Mouse (Mus musculus) heart, embryonic 12.5 days (tissue): ENCODE measurements around the gene Gmppb. TPM values are rescaled to one million over a fixed set of nuclear protein-coding genes. Genes with fewer than 3 reads are reported as not detected.

Experiments used
- ATAC-seq: fragments of 200-750 bp; cut with Nextera tagmentation; 2 replicates; pipeline ENCODE4 v1.8.0; 2017; ENCODE audit warnings: moderate TSS enrichment, moderate library complexity; ENCODE audit not compliant: insufficient number of reproducible peaks, low FRiP score
- H3K27ac ChIP-seq: fragments of 300-500 bp; sonication (generic); 2 replicates; pipeline ENCODE4 v1.5.1; 2016; ENCODE audit warnings: mild to moderate bottlenecking, moderate library complexity; ENCODE audit not compliant: poor library complexity, severe bottlenecking
- H3K27me3 ChIP-seq: fragments of 300-500 bp; sonication (generic); replicated peaks from 2 replicates; pipeline ENCODE4 v1.6.1; 2016; ENCODE audit warnings: mild to moderate bottlenecking, moderate library complexity
- H3K36me3 ChIP-seq: fragments of 300-500 bp; sonication (generic); 2 replicates; pipeline ENCODE4 v1.6.1; 2016; ENCODE audit warnings: mild to moderate bottlenecking, moderate library complexity
- H3K4me1 ChIP-seq: fragments of 300-500 bp; sonication (generic); replicated peaks from 2 replicates; pipeline ENCODE4 v1.6.1; 2016; ENCODE audit warnings: mild to moderate bottlenecking
- H3K4me2 ChIP-seq: fragments of 300-500 bp; sonication (generic); 2 replicates; pipeline ENCODE4 v1.6.1; 2016; ENCODE audit warnings: mild to moderate bottlenecking, moderate library complexity
- H3K4me3 ChIP-seq: fragments of 300-500 bp; sonication (generic); 2 replicates; pipeline ENCODE4 v1.5.1; 2016; ENCODE audit warnings: mild to moderate bottlenecking
- H3K9ac ChIP-seq: fragments of 300-500 bp; sonication (generic); 2 replicates; pipeline ENCODE4 v1.6.1; 2016; ENCODE audit warnings: mild to moderate bottlenecking, moderate library complexity
- H3K9me3 ChIP-seq: fragments of 300-500 bp; sonication (generic); replicated peaks from 2 replicates; pipeline ENCODE4 v1.6.1; 2016; ENCODE audit warnings: mild to moderate bottlenecking, moderate library complexity
- WGBS: fragments of 180-500 bp; shearing (Covaris S2); methylation state at CpG from one replicate; pipeline ENCODE4 v1.1.7; 2016; 5-methylcytosine and 5-hydroxymethylcytosine counted together
- polyA plus RNA-seq: library from polyadenylated mRNA; unstranded; fragments of >200 nt; fragmentation: Nextera tagmentation; extraction: Ambion mirVana; gene quantifications from 2 replicates; pipeline ENCODE4 v1.2.1, GENCODE M21; 2016

The Gmppb gene
- polyA plus RNA-seq, 1 experiment from 2014 or later, result 24.5 TPM

DNA sequence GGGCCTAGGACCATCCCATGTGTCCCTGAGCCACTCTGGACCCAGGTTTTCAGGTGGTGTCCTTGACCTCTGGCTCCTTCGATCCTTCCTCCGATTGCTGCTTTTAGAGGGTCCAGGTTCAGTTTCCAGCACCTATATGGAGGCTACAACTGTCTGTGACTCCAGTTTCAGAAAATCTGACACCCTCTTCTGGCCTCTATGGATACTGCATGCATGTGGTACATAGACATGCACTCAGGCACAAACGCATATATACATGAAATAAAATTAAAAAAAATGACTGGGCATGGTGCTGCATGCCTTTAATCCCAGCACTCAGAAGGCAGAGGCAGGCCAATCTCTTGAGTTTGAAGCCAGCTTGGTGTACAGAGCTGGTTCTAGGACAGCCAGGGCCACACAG is 21.2 kb upstream of the Gmppb start:
- Histone ChIP-seq H3K4me3 (no peak overlapping the region), H3K36me3 (peaks cover 61% of the 10 kb centered on the region), H3K9ac (no peak overlapping the region), H3K9me3 (peaks cover 5% of the 10 kb centered on the region), H3K4me1 (no peaks in the 10 kb centered on the region), H3K4me2 (no peak overlapping the region), H3K27me3 (no peaks in the 10 kb centered on the region), H3K27ac (no peak overlapping the region)
- no peak for ATAC-seq
- 95% methylated on average over 3 of the region's 3 CpGs for WGBS

DNA sequence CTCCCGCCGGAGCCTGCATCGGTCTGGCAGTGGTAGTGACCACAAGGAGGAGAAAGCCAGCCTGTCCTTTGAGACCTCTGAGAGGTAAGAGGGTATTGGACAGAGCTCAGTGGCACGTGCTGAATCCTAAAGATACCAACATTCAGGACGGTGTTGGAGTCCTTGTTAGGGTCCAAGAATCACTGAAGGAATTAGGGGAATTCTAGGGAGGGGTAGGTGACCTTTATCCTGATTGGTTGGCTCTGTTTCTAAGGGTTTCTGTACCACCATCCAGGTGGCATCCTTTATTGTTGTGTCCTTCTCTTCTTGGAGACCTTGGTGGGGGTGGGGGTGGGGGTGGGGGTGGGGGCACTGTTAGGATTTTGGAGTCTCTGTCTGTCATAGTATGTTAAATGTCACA is 16.9 kb upstream of the Gmppb start:
- H3K9me3 ChIP-seq, result peaks cover 5% of the 10 kb centered on the region; the same call in 1 of the 2 replicates
- H3K4me1 ChIP-seq, result no peaks in the 10 kb centered on the region
- H3K4me2 ChIP-seq, result no peak overlapping the region
- no peaks in the 10 kb centered on the region for H3K27me3 ChIP-seq
- no peak for ATAC-seq
- no peak overlapping the region for H3K9ac ChIP-seq
- WGBS, result 88% methylated on average over 5 of the region's 5 CpGs
- H3K27ac ChIP-seq, result no peak overlapping the region
- peaks cover 55% of the 10 kb centered on the region for H3K36me3 ChIP-seq
- H3K4me3 ChIP-seq, result no peak overlapping the region

DNA sequence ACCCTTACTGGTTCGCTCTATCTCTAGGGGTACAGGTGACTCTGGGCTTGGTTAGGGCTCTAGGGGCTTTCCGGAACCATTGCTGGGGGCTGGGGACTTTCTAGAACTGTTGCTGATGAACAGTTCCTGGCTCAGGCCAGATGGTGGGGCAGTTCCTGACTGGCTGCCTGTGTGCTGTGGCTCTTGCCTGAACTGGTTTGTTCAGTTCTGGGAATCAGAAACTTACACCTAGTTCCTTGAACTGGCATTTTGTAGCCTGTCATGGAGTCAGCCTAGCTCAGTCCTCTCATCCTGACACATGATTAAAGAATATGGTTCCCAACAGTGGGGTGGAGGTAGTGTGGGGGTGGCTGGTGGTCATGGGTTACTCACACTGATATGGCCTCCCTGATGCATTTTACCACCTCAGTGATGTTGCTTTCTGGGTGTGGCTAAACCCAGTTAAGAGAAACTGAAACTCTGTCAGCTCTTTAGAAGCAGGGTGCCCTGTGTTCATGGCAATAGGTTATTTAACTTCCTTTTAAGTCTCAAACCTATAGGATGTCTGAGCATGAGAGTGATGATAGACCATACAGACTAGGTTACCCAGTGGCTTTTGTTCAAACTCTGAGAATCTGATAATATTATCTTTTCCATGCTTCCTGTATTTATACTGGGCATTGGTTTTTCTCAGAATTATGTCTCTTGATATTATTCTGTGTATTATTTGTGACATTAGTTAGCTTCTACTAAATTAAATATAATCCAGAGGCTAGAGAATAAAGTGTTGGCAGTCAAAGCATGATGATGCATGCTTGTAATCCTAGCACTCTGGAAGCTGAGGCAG is 13.5 kb upstream of the Gmppb start:
- Histone ChIP-seq H3K36me3 (peaks cover 61% of the 10 kb centered on the region), H3K27ac (no peak overlapping the region), H3K4me1 (no peaks in the 10 kb centered on the region), H3K4me3 (no peak overlapping the region), H3K27me3 (no peaks in the 10 kb centered on the region), H3K9ac (no peak overlapping the region), H3K9me3 (no peaks in the 10 kb centered on the region), H3K4me2 (no peak overlapping the region)
- WGBS, result 97% methylated on average over 2 of the region's 2 CpGs
- no peak for ATAC-seq

DNA sequence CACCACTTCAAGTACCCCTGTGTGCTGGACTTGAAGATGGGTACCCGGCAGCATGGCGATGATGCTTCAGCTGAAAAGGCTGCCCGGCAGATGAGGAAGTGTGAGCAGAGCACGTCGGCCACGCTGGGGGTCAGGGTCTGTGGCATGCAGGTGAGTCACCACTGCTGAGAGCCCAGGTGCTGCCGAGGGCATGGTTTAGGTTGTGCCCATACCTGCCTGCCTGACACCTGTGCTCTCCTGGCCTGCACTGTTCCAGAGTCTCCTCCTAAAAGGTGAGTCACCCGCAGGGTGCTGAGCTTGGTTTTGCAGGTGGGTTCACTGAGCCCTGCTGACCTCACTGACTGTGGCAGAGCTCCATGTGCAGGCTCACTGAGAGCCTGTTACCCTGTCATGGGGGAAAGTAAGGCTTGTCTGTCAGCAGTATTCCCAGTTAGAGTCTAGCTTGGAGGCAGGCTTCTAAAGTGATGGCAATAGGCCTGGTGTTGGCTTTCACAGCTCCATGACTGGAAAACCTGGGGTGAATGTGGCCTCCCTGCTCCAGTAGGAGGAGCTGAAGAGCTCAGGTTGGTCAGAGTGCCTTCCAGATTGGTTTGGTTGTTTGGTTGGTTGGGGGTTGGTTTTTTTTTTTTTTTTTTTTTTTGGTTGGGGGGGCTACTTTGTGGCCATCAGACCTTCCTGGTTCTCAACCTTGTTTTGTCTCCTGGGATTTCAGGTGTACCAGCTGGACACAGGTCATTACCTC is 4.1 kb upstream of the Gmppb start:
- 94% methylated on average over 8 of the region's 8 CpGs for WGBS
- Histone ChIP-seq H3K4me3 (no peak overlapping the region), H3K4me1 (peaks cover 27% of the 10 kb centered on the region), H3K36me3 (peaks cover 68% of the 10 kb centered on the region), H3K4me2 (no peak overlapping the region), H3K9me3 (no peaks in the 10 kb centered on the region), H3K27me3 (no peaks in the 10 kb centered on the region), H3K27ac (no peak overlapping the region), H3K9ac (no peak overlapping the region)
- no peak for ATAC-seq

DNA sequence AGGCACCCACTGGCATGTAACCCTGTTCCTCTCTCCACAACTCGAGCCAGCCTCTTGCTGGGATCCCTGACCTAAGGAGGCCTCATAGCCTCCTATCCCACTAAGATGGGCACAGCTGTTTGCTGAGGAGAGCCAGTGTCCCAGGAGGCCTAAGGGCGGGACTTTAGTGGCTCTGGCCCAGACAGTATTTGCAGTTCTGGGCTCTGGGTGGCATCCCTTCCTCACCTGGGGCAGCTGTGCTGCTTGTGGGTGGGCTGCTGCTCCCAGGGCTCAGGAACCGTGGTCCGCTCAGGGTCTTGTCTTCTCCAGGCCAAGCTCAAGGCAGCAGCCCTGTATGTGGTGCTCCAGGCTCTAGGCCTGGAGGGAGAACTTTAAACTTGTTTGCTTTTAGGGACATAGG is 2.5 kb upstream of the Gmppb start:
- Histone ChIP-seq H3K9me3 (no peaks in the 10 kb centered on the region), H3K4me2 (no peak overlapping the region), H3K9ac (no peak overlapping the region; the same call in 1 of the 2 replicates), H3K27ac (no peak overlapping the region), H3K27me3 (no peaks in the 10 kb centered on the region), H3K4me3 (no peak overlapping the region), H3K4me1 (peaks cover 35% of the 10 kb centered on the region), H3K36me3 (peaks cover 70% of the 10 kb centered on the region)
- WGBS, result 87% methylated on average over 4 of the region's 4 CpGs
- no peak for ATAC-seq

DNA sequence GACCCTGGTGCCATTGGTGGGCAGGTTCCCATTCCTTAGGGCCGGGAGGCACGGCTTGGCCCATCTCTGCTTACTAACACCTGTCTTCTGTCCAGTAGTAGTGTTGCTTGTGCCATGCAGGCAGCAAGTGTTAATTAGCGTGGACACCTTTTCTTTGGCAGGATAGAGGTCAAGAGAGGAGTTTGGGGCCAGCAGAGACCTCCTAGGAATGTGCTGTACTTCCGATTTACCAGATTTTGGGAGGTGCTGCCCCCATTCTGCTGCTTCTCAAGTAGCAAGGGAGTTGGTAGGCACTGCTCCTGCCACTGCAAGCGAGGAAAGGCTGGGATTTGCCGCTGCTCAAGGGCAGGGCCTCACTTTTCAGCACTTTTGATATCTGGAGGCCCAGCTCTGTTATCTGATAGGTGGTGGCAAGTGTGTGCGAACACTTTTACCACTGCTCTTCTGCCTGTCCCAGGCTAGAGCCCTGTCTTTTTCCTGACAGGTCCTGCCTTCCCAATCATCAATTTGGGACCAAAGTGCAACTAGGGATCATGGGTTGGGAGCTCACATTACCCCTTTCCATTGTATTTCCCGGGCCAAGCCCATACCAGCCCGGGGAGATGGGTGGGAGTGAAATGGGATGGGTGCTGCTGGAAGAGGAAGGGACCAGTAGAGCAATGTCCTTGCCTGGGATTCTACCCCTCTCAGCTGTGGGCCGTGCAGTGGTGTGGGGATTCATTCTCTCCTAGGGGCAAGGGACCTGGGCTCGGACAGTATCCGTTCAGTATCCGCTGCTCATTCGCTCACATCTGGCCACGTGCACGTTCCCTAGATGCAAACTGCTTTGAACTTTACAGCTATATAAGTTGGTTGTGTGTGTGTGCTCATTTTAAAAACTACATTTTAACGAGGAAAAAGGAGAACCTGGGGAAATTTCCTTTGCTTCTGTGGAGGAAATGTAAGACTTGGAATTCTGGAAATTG is 1.2 kb upstream of the Gmppb start:
- H3K27me3 ChIP-seq, result no peaks in the 10 kb centered on the region
- H3K36me3 ChIP-seq, result peaks cover 66% of the 10 kb centered on the region
- peak overlapping the region; percentile 79 for H3K27ac ChIP-seq
- 36% methylated on average over 17 of the region's 17 CpGs for WGBS
- ATAC-seq, result no peak
- peaks cover 42% of the 10 kb centered on the region for H3K4me1 ChIP-seq
- H3K9me3 ChIP-seq, result no peaks in the 10 kb centered on the region
- peak overlapping the region; percentile 93 for H3K4me2 ChIP-seq
- H3K4me3 ChIP-seq, result peak overlapping the region; percentile 88
- peak overlapping the region; percentile 64 for H3K9ac ChIP-seq

DNA sequence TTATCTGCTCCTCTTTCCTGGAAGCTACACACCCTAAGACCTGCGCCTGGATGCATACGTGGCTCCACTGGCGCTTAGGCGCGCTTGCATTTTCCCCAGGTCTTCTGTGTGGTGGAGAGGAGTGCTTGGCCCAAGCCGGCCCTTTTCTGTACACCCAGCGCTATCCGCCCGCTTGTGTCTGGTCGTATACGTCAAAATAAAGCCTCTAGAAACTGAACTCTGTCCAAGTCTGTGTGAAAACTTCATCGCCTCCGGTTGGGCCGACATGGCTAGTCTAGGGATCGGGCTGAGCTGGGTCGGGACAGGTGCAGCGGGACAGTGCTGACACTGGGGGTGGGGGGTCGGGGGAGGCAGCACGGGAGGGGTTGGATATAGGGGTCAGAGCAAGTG is 481 bp upstream of the Gmppb start:
- peak overlapping the region; percentile 88 for H3K4me3 ChIP-seq
- peaks cover 48% of the 10 kb centered on the region for H3K4me1 ChIP-seq
- WGBS, result 1% methylated on average over 19 of the region's 19 CpGs
- ATAC-seq, result peak; percentile 5; the same call in 1 of the 2 replicates
- no peaks in the 10 kb centered on the region for H3K9me3 ChIP-seq
- H3K36me3 ChIP-seq, result peaks cover 62% of the 10 kb centered on the region
- no peaks in the 10 kb centered on the region for H3K27me3 ChIP-seq
- peak overlapping the region; percentile 79 for H3K27ac ChIP-seq
- H3K9ac ChIP-seq, result peak overlapping the region; percentile 64
- peak overlapping the region; percentile 93 for H3K4me2 ChIP-seq

DNA sequence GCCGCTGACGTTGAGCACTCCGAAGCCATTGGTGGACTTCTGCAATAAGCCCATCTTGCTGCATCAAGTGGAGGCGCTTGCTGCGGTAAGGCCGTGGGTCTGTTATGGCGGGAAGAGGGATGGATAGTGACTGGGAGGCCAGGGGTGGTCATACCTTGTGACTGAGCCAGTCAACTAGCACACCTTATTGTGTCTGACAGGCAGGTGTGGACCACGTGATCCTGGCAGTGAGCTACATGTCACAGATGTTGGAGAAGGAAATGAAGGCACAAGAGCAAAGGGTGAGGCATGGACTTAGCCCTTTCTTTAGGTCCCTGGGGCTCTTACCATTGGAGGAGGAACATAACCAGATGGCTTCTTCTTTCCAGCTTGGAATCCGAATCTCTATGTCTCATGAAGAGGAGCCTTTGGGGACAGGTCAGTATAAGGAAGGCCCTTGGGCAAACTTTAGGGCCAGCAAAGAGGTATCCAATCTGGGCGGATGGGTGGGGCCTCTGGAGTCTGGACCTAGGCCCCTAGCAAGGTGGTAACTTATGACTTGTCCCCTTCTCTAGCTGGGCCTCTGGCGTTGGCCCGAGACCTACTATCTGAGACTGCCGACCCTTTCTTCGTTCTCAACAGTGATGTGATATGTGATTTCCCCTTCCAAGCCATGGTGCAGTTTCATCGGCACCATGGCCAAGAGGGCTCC is 664 bp downstream of the Gmppb start:
- 37% methylated on average over 15 of the region's 15 CpGs for WGBS
- ATAC-seq, result no peak
- Histone ChIP-seq H3K9ac (peak overlapping the region; percentile 84), H3K27ac (0 out of 2 replicates have a peak overlapping the region, but pooled peaks have one; percentile 58), H3K9me3 (no peaks in the 10 kb centered on the region), H3K36me3 (peaks cover 71% of the 10 kb centered on the region), H3K4me3 (peak overlapping the region; percentile 88), H3K4me2 (peak overlapping the region; percentile 93), H3K27me3 (no peaks in the 10 kb centered on the region), H3K4me1 (peaks cover 52% of the 10 kb centered on the region)

DNA sequence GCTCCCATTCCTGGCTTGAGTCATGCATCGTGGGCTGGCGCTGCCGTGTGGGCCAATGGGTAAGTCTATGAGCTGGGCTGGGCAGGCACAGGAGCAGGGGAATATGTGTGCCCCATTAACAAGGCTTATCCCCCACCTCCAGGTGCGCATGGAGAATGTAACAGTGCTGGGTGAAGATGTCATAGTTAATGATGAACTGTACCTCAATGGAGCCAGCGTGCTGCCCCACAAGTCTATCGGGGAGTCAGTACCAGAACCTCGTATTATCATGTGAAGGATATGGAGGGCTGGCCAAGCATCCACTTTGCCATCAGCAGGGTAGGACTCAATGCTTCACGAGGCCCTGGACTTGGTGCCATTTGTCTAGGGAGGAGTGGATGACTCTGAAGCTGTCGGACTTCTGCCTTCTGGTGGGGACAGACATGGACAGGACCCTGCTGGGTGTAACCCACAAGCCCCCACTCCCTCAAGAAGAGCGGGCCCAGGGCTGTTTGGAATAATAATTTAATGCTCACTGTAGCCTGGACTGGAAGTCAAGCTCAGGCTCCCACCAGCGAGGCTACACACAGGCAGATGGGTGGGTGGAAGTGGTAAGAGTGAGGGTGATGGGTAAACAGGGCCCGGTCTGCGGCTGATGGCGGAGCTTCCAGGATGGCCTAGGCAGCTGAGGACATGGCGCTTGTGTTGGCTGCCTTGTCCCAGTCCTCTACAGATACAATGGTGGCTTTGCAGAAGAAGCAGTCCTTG is 2.3 kb downstream of the Gmppb start:
- WGBS, result 93% methylated on average over 15 of the region's 15 CpGs
- ATAC-seq, result no peak

DNA sequence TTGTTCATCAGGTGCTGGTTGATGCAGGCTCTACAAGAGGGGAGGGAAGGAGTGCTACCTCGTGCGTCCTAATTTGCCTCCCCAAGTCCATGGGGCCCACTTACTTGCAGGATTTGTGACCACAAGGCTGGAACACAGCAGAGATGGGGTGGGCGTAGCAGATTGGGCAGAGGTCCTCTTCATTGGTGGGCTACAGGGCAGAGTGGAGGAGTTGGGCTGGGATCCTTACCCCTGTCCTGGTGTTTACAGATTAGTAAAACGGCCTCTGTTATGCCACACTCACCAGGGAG is 2.8 kb downstream of the Gmppb start:
- H3K4me2 ChIP-seq, result no peak overlapping the region
- WGBS, result 82% methylated on average over 4 of the region's 4 CpGs
- H3K27me3 ChIP-seq, result no peaks in the 10 kb centered on the region
- ATAC-seq, result no peak
- no peak overlapping the region for H3K4me3 ChIP-seq
- peaks cover 48% of the 10 kb centered on the region for H3K4me1 ChIP-seq
- no peak overlapping the region for H3K9ac ChIP-seq
- H3K27ac ChIP-seq, result no peak overlapping the region
- H3K36me3 ChIP-seq, result peaks cover 72% of the 10 kb centered on the region
- H3K9me3 ChIP-seq, result no peaks in the 10 kb centered on the region

More for the DNA sequence above, 2.3 kb downstream of the Gmppb start:
- Histone ChIP-seq H3K4me3 (no peak overlapping the region), H3K36me3 (peaks cover 72% of the 10 kb centered on the region), H3K9me3 (no peaks in the 10 kb centered on the region), H3K27me3 (no peaks in the 10 kb centered on the region), H3K27ac (no peak overlapping the region), H3K4me1 (peaks cover 52% of the 10 kb centered on the region), H3K9ac (no peak overlapping the region), H3K4me2 (no peak overlapping the region)
